Mouse (Mus musculus): ENCODE data around the gene Srm.

Srm gene

GRCm38 (mm10) chr4:148638302-148638701 is 47.0 kb downstream of the Srm start:
- DNase-seq: no peak

GRCm38 (mm10) chr4:148639455-148639854 is 48.2 kb downstream of the Srm start:
- no peak for DNase-seq

DNA sequence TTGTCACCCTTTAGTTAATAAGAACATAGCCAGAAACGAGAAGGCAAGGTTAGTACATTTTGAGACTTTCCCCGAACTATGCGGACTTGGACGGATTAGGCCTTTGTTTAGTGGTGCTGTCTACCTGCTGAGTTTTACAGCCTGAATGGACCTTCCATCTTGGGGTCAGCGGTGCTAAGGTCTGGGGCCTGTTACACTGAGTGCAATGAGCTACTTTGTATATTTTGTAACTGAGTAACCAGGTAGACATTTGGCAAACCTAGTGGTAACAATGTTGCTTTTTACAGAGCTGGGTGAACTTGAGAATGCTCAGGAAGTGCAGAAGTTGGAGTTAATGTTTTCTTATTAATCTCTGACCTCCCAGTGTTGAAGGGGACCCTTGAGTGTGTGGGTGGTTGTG is 49.8 kb downstream of the Srm start:
- DNase-seq: no peak

- no peak for DNase-seq
Measured at GRCm38 (mm10) chr4:148643291-148644156, 52.2 kb downstream of the Srm start, which contains the start of gene Gm572. Gene Gm572 (plus strand): TSS chr4:148643317.

- peak; percentile 59 for DNase-seq
Measured at GRCm38 (mm10) chr4:148644157-148644511, 52.8 kb downstream of the Srm start.
